Mouse (Mus musculus): ENCODE measurements at regions not wholly inside any gene's neighbourhood (a gene's known extent, or its start where the extent isn't known, plus 50 kb on each side); places are given as distances from the start of the nearest gene placed in this dataset.
"Not testable (repeated sequence)": the region's sequence is repeated elsewhere in the genome, so short reads cannot be mapped to it uniquely, and the experiment has no call there.

- DNase-seq (ENCODE audit: low spot score in 2 of 2): peak in 1 of 2 experiments; percentile 12
These were observed 650.7 kb upstream of the Cntnap5a start for GRCm38 (mm10) chr1:115033894-115034293.

DNA sequence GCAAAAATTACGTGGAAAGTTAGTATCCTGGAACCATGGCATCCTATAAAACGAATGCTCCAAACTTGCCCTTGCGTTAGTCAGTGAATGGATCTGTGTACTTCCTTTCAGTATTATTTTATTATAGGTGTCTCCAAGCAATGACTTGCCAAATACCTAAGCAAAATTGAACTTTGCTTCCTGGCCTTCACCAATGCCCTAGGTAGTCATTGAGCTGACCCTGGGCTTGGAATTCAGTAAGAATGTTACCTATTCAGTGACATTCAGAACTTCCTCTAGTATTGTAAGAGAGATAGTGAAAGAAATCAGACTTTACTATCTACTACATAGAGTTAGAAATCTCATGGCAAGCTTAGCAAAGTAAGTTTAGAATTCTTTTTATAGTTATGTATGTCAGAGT lies 642.9 kb upstream of the Cntnap5a start:
- not testable (repeated sequence) for DNase-seq (ENCODE audit: low spot score in 2 of 2)

DNA sequence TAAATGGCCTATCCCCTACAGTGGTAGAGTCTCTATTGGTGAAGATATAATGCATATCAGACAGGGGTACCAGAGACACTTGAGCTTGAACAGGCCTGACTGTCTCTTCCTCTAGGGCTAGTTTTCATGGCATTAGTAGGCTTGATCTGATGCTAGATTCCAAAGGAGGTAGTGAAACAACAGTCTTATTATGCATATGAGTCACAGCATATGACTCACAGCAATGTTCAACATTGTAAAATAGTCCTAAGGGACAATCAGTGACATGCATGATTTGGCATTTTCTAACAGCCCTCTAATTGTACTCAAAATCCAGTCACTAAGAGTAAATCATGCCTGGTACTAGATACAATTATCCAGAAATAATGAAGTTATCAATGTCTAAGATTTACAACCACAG lies 626.1 kb upstream of the Cntnap5a start:
- no peak for DNase-seq (ENCODE audit: low spot score in 2 of 2)
